Mouse (Mus musculus): ENCODE data around the gene Acta1. TPM values are rescaled to one million over a fixed set of nuclear protein-coding genes. Genes with fewer than 3 reads are reported as not detected.

Gene Acta1
- polyA plus RNA-seq, 1 experiment from 2014 or later: 9.0 TPM

Other genes starting within 250 kb of the Acta1 start
- 7.9 and 9.3 TPM in 2 replicates for gene Rhou, start 240.8 kb downstream of the Acta1 start, polyA plus RNA-seq (2015; fragmentation: Nextera tagmentation; extraction: Ambion mirVana)
- 33.2 and 33.8 TPM in 2 replicates for gene Rab4a, start 88.8 kb downstream of the Acta1 start, polyA plus RNA-seq (2015; fragmentation: Nextera tagmentation; extraction: Ambion mirVana)
- 4.9 and 5.6 TPM in 2 replicates for gene Ccsap, start 34.5 kb downstream of the Acta1 start, polyA plus RNA-seq (2015; fragmentation: Nextera tagmentation; extraction: Ambion mirVana)
- 39.1 and 42.5 TPM in 2 replicates for gene Nup133, start 54.5 kb upstream of the Acta1 start, polyA plus RNA-seq (2015; fragmentation: Nextera tagmentation; extraction: Ambion mirVana)
- gene Abcb10, start 88.4 kb upstream of the Acta1 start, polyA plus RNA-seq (2015; fragmentation: Nextera tagmentation; extraction: Ambion mirVana): 16.3 TPM in 2 replicates
- 37.0 and 38.4 TPM in 2 replicates for gene Taf5l, start 126.6 kb upstream of the Acta1 start, polyA plus RNA-seq (2015; fragmentation: Nextera tagmentation; extraction: Ambion mirVana)
- gene Urb2, start 126.8 kb upstream of the Acta1 start, polyA plus RNA-seq (2015; fragmentation: Nextera tagmentation; extraction: Ambion mirVana): 3.5 and 4.3 TPM in 2 replicates